Comparison of ENCODE assay signal across 21 mouse cellular contexts in the genomic region with DNA sequence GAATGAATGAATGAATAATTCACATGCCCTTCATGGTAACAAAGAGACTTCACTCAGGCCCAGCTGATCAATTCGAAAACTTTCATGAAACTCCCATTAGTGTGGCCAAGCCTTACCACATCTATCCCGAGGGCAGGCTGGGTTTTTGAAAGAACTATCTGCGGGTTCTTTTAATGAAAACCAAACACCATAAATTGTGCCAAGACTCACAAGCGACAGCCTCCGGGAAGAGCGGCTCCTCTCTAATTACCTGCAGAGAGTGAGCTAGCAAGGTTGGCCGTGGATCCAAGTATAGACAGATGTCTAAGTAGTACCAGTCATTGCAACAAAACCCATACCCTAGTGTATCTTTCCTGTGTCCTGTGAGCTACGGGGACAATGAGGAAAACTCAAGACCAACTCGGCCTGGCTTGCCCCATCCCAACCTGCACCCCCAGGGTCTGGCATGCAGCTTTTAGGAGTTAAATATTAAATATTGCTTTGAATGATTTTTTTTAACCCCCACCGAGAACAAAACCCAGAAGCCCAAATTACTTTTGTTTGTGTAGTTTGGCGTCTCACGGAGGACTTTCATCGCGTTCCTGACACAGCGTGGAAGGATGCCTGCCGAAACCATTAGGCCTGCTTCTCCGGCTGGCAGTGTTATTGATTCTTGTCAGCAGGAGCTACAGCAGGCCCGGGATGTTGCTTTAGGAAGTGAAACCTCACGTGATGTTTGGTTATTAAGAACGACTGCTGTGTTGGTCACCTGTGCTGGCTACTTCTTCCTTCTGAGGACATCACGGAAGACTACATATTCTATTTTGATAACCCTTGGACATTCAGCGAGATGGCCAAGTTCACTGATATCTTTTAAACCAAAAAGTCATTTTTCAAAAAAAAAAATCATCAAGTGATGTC. TPM values are rescaled to one million over a fixed set of nuclear protein-coding genes. Genes with fewer than 3 reads are reported as not detected.
DNase-seq lines count a peak whose midpoint lies in the region; ATAC-seq and TF ChIP-seq lines count a peak whose summit lies in the region.
"Had no signal": no experiment of that assay in that cellular context is flagged by ENCODE, and none has a peak within 500 bp of the region (broad histone marks: within the 10 kb centered on the region; RNA-seq: fewer than 3 reads in every experiment).

No protein-coding gene starts in this region.

- no peaks in the 10 kb centered on the region for H3K4me1 ChIP-seq in kidney, adult 2 months (ENCODE audit: control insufficient read depth, insufficient read depth, low read length)
- H3K4me1 ChIP-seq in embryonic facial prominence, embryonic 13.5 days, result peaks cover 89% of the 10 kb centered on the region
- H3K4me1 ChIP-seq in limb, embryonic 12.5 days (replicated peaks), result peaks cover 66% of the 10 kb centered on the region
- H3K4me1 ChIP-seq: liver, embryonic 13.5 days had no signal

- 48% methylated on average over 22 of the region's 22 CpGs for WGBS in kidney, adult 2 months
- WGBS in embryonic facial prominence, embryonic 13.5 days, result 29% methylated on average over 22 of the region's 22 CpGs
- 31% methylated on average over 22 of the region's 22 CpGs for WGBS in limb, embryonic 12.5 days

- no peaks in the 10 kb centered on the region for H3K36me3 ChIP-seq in kidney, adult 2 months (ENCODE audit: control insufficient read depth, insufficient read depth, low read length)
- no peaks in the 10 kb centered on the region for H3K36me3 ChIP-seq in embryonic facial prominence, embryonic 13.5 days
- no peaks in the 10 kb centered on the region for H3K36me3 ChIP-seq in limb, embryonic 12.5 days
- H3K36me3 ChIP-seq: heart, embryonic 13.5 days; hindbrain, embryonic 13.5 days; liver, embryonic 13.5 days; midbrain, embryonic 12.5 days had no signal

- DNase-seq in kidney, adult 2 months, result peak; percentile 62
- no peak for DNase-seq in kidney, postnatal 36 days
- no peak for DNase-seq in Patski (ENCODE audit: low read depth, low spot score)
- DNase-seq in gastrocnemius, adult 8-10 months (ENCODE audit: low spot score in 2 of 2), result no peak
- DNase-seq in T-cell, adult 2 months (ENCODE audit: low spot score), result no peak
- no peak for DNase-seq in thymus, postnatal 14 days
- DNase-seq: cerebellum, adult 9-10 months; forebrain, postnatal 0 days; gastrocnemius, adult 2 months; heart, adult 11 months; liver, embryonic 13.5 days; lung, embryonic 14.5 days; lung, postnatal 36 days; spleen, adult 18-20 months had no signal

- H3K4me3 ChIP-seq in kidney, adult 2 months (ENCODE audit: insufficient read depth, low read depth, low read length), result no peak overlapping the region
- H3K4me3 ChIP-seq in embryonic facial prominence, embryonic 13.5 days, result no peak overlapping the region
- H3K4me3 ChIP-seq in limb, embryonic 12.5 days (replicated peaks), result no peak overlapping the region
- H3K4me3 ChIP-seq: gastrocnemius, adult 2 months; heart, embryonic 13.5 days; hindbrain, embryonic 13.5 days; liver, embryonic 13.5 days; midbrain, embryonic 12.5 days had no signal

- CTCF ChIA-PET in Patski (lab: Charles Lee), result interaction anchor here (0.7 to 1.4 kb wide), 4 partner anchors 7 to 359 kb away, joined by 3 to 4 read pairs (median 3); no protein-coding TSS in a partner anchor

- 0 out of 2 replicates have a peak overlapping the region, but pooled peaks have one; percentile 9 for H3K4me2 ChIP-seq in embryonic facial prominence, embryonic 13.5 days
- H3K4me2 ChIP-seq in limb, embryonic 12.5 days, result no peak overlapping the region
- H3K4me2 ChIP-seq: heart, embryonic 13.5 days; hindbrain, embryonic 13.5 days; liver, embryonic 13.5 days; lung, embryonic 14.5 days; midbrain, embryonic 12.5 days had no signal

- ATAC-seq in Patski, result peak; percentile 11
- ATAC-seq in embryonic facial prominence, embryonic 13.5 days (ENCODE audit: insufficient number of reproducible peaks, insufficient read depth, low FRiP score, low TSS enrichment, low read depth), result peak; percentile 34; the same call in 1 of the 2 replicates
- ATAC-seq in limb, embryonic 12.5 days (ENCODE audit: insufficient number of reproducible peaks, insufficient read depth, low FRiP score, low TSS enrichment, low read depth), result peak; percentile 34; the same call in 1 of the 2 replicates
- ATAC-seq: forebrain, postnatal 0 days had no signal

- H3K9ac ChIP-seq in embryonic facial prominence, embryonic 13.5 days, result no peak overlapping the region
- no peak overlapping the region for H3K9ac ChIP-seq in limb, embryonic 12.5 days (replicated peaks)
- H3K9ac ChIP-seq: forebrain, postnatal 0 days; heart, embryonic 13.5 days; hindbrain, embryonic 13.5 days; liver, embryonic 13.5 days; lung, embryonic 14.5 days; midbrain, embryonic 12.5 days had no signal

- POLR2A ChIA-PET in Patski (lab: Charles Lee), result interaction anchor here (0.6 to 2.6 kb wide), 4 partner anchors 15 to 431 kb away, joined by 3 to 12 read pairs (median 3); a partner anchor contains a TSS

- TF ChIP-seq POLR2A in kidney, adult 2 months (IDR thresholded peaks at IDR 0.05; ENCODE audit: low read depth, low read length), result no peak

- no peaks in the 10 kb centered on the region for H3K9me3 ChIP-seq in embryonic facial prominence, embryonic 13.5 days
- H3K9me3 ChIP-seq in limb, embryonic 12.5 days, result no peaks in the 10 kb centered on the region
- H3K9me3 ChIP-seq: heart, embryonic 13.5 days; hindbrain, embryonic 13.5 days; liver, embryonic 13.5 days; midbrain, embryonic 12.5 days had no signal

- TF ChIP-seq CTCF in kidney, adult 2 months (conservative IDR thresholded peaks at IDR 0.05; ENCODE audit: insufficient read depth, insufficient read length, low read depth, low read length), result no peak
- TF ChIP-seq CTCF in Patski (IDR thresholded peaks at IDR 0.05), result no peak

- no peaks in the 10 kb centered on the region for H3K27me3 ChIP-seq in kidney, adult 2 months (replicated peaks; ENCODE audit: control insufficient read depth, insufficient read depth, low read length)
- H3K27me3 ChIP-seq in Patski, result no peaks in the 10 kb centered on the region
- H3K27me3 ChIP-seq in embryonic facial prominence, embryonic 13.5 days, result no peaks in the 10 kb centered on the region
- no peaks in the 10 kb centered on the region; the same call in 1 of the 2 replicates for H3K27me3 ChIP-seq in limb, embryonic 12.5 days
- H3K27me3 ChIP-seq: hindbrain, embryonic 13.5 days had no signal

- H3K27ac ChIP-seq in kidney, adult 2 months (ENCODE audit: insufficient read depth, low read depth, low read length), result no peak overlapping the region
- peak overlapping the region; percentile 78 for H3K27ac ChIP-seq in embryonic facial prominence, embryonic 13.5 days
- H3K27ac ChIP-seq in limb, embryonic 12.5 days, result no peak overlapping the region
- H3K27ac ChIP-seq: gastrocnemius, adult 2 months; heart, embryonic 13.5 days; hindbrain, embryonic 13.5 days; liver, embryonic 13.5 days; midbrain, embryonic 12.5 days had no signal

- in situ Hi-C loops in Patski (cut with MboI; ENCODE audit: low pct_unique_long_range_greater_than_20kb), result loop anchor here (5.0 kb wide), 2 partner anchors 195 to 335 kb away; no protein-coding TSS in a partner anchor

RNA-seq across cellular contexts. Expression of a gene that starts 28.1 kb away (rescaled TPM):
- 128 and 172 TPM in 2 replicates for polyA plus RNA-seq in kidney, adult 2 months (2012; rRNA removed)
- polyA plus RNA-seq in Patski (2021), result 37.6 TPM
- polyA plus RNA-seq in embryonic facial prominence, embryonic 13.5 days (2015; fragmentation: Nextera tagmentation; extraction: Ambion mirVana), result 48.5 and 60.6 TPM in 2 replicates
- 24.9 and 27.9 TPM in 2 replicates for polyA plus RNA-seq in limb, embryonic 12.5 days (2016; fragmentation: Nextera tagmentation; extraction: Ambion mirVana)
- 10 to 100 TPM in 2 of 4 experiments, 1 to 10 TPM in 2; 7.3 to 13.2 (median 10.2) TPM for total RNA-seq in gastrocnemius, adult 8-10 months (2022)
- total RNA-seq: common myeloid progenitor, adult 5-6 weeks; MEL had no signal
